Mouse (Mus musculus): ENCODE results near the gene Klf3. TPM values are rescaled to one million over a fixed set of nuclear protein-coding genes. Genes with fewer than 3 reads are reported as not detected.

The Klf3 gene
- total and polyA plus RNA-seq, 3 experiments, result 34.3 to 46.6 (median 41.4) TPM

GRCm38 (mm10) chr5:64839016-64839599 lies 35.9 kb downstream of the Klf3 start:
- Histone ChIP-seq H3K4me1 (ENCODE audit: control insufficient read depth, insufficient read depth, low read length) (peaks cover 4% of the 10 kb centered on the region), H3K27ac (no peak overlapping the region), H3K79me2 (replicated peaks; ENCODE audit: control insufficient read depth, insufficient read depth, low read length) (no peaks in the 10 kb centered on the region), H3K4me3 (no peak overlapping the region), H3K9ac (ENCODE audit: low read depth, low read length) (no peak overlapping the region), H3K36me3 (ENCODE audit: control insufficient read depth, insufficient read depth, low read length) (peaks cover 2% of the 10 kb centered on the region; the same call in 1 of the 2 replicates), H3K27me3 (ENCODE audit: control insufficient read depth, insufficient read depth, low read length) (no peaks in the 10 kb centered on the region)
- no peak for DNase-seq
- TF ChIP-seq EP300 (IDR thresholded peaks at IDR 0.05; ENCODE audit: insufficient read depth, low read depth, low read length), result no peak
- TF ChIP-seq POLR2A (IDR thresholded peaks at IDR 0.05; ENCODE audit: insufficient read depth, low read depth, low read length), result no peak
- TF ChIP-seq CTCF (IDR thresholded peaks at IDR 0.05), result no peak
- intact Hi-C loops (cut with DNase I), result no loop called here
- 39% methylated on average over 6 of the region's 6 CpGs for WGBS

- Histone ChIP-seq H3K4me1 (ENCODE audit: control insufficient read depth, insufficient read depth, low read length) (peaks cover 4% of the 10 kb centered on the region), H3K27me3 (ENCODE audit: control insufficient read depth, insufficient read depth, low read length) (no peaks in the 10 kb centered on the region), H3K9ac (ENCODE audit: low read depth, low read length) (peak overlapping the region; percentile 24), H3K36me3 (ENCODE audit: control insufficient read depth, insufficient read depth, low read length) (peaks cover 2% of the 10 kb centered on the region; the same call in 1 of the 2 replicates), H3K27ac (no peak overlapping the region), H3K4me3 (no peak overlapping the region), H3K79me2 (replicated peaks; ENCODE audit: control insufficient read depth, insufficient read depth, low read length) (no peaks in the 10 kb centered on the region)
- TF ChIP-seq EP300 (IDR thresholded peaks at IDR 0.05; ENCODE audit: insufficient read depth, low read depth, low read length), result no peak
- no peak for TF ChIP-seq CTCF (IDR thresholded peaks at IDR 0.05)
- no peak for TF ChIP-seq POLR2A (IDR thresholded peaks at IDR 0.05; ENCODE audit: insufficient read depth, low read depth, low read length)
- intact Hi-C loops (cut with DNase I), result no loop called here
- WGBS, result 21% methylated on average over 1 of the region's 1 CpGs
- peak; percentile 33 to 49 for DNase-seq
Observed at GRCm38 (mm10) chr5:64840087-64840486, 36.9 kb downstream of the Klf3 start.

- H3K36me3 ChIP-seq (ENCODE audit: control insufficient read depth, insufficient read depth, low read length), result peaks cover 2% of the 10 kb centered on the region; the same call in 1 of the 2 replicates
- H3K9ac ChIP-seq (ENCODE audit: low read depth, low read length), result no peak overlapping the region
- TF ChIP-seq POLR2A (IDR thresholded peaks at IDR 0.05; ENCODE audit: insufficient read depth, low read depth, low read length), result no peak
- TF ChIP-seq EP300 (IDR thresholded peaks at IDR 0.05; ENCODE audit: insufficient read depth, low read depth, low read length), result no peak
- TF ChIP-seq CTCF (IDR thresholded peaks at IDR 0.05), result no peak
- no peak overlapping the region for H3K4me3 ChIP-seq
- intact Hi-C loops (cut with DNase I), result loop anchor here (5.0 kb wide), 1 partner anchor 937 kb away; no protein-coding TSS in a partner anchor
- no peaks in the 10 kb centered on the region for H3K79me2 ChIP-seq (replicated peaks; ENCODE audit: control insufficient read depth, insufficient read depth, low read length)
- 70% methylated on average over 3 of the region's 3 CpGs for WGBS
- H3K27me3 ChIP-seq (ENCODE audit: control insufficient read depth, insufficient read depth, low read length), result no peaks in the 10 kb centered on the region
- no peak for DNase-seq
- H3K27ac ChIP-seq, result no peak overlapping the region
- peaks cover 4% of the 10 kb centered on the region for H3K4me1 ChIP-seq (ENCODE audit: control insufficient read depth, insufficient read depth, low read length)
Observed at GRCm38 (mm10) chr5:64844622-64845021, 41.4 kb downstream of the Klf3 start.

- intact Hi-C loops (cut with DNase I), result loop anchor here (5.0 kb wide), 1 partner anchor 940 kb away; no protein-coding TSS in a partner anchor
- no peaks in the 10 kb centered on the region for H3K79me2 ChIP-seq (replicated peaks; ENCODE audit: control insufficient read depth, insufficient read depth, low read length)
- no peak for DNase-seq
Observed at GRCm38 (mm10) chr5:64847305-64847704, 44.1 kb downstream of the Klf3 start.

GRCm38 (mm10) chr5:64849892-64850291 lies 46.7 kb downstream of the Klf3 start:
- no peaks in the 10 kb centered on the region for H3K27me3 ChIP-seq (ENCODE audit: control insufficient read depth, insufficient read depth, low read length)
- H3K36me3 ChIP-seq (ENCODE audit: control insufficient read depth, insufficient read depth, low read length), result peaks cover 2% of the 10 kb centered on the region; the same call in 1 of the 2 replicates
- no peak overlapping the region for H3K27ac ChIP-seq
- intact Hi-C loops (cut with DNase I), result loop anchor here (5.0 kb wide), 1 partner anchor 943 kb away; no protein-coding TSS in a partner anchor
- WGBS, result 81% methylated on average over 7 of the region's 7 CpGs
- DNase-seq, result no peak
- peaks cover 2% of the 10 kb centered on the region; the same call in 1 of the 2 replicates for H3K4me1 ChIP-seq (ENCODE audit: control insufficient read depth, insufficient read depth, low read length)
- no peak overlapping the region for H3K4me3 ChIP-seq
- H3K9ac ChIP-seq (ENCODE audit: low read depth, low read length), result no peak overlapping the region
- TF ChIP-seq EP300 (IDR thresholded peaks at IDR 0.05; ENCODE audit: insufficient read depth, low read depth, low read length) (no peak), POLR2A (IDR thresholded peaks at IDR 0.05; ENCODE audit: insufficient read depth, low read depth, low read length) (no peak), CTCF (IDR thresholded peaks at IDR 0.05) (no peak)
- no peaks in the 10 kb centered on the region for H3K79me2 ChIP-seq (replicated peaks; ENCODE audit: control insufficient read depth, insufficient read depth, low read length)

More at GRCm38 (mm10) chr5:64847305-64847704, 44.1 kb downstream of the Klf3 start:
- 58% methylated on average over 2 of the region's 2 CpGs for WGBS
- no peak overlapping the region for H3K9ac ChIP-seq (ENCODE audit: low read depth, low read length)
- H3K36me3 ChIP-seq (ENCODE audit: control insufficient read depth, insufficient read depth, low read length), result no peaks in the 10 kb centered on the region
- TF ChIP-seq EP300 (IDR thresholded peaks at IDR 0.05; ENCODE audit: insufficient read depth, low read depth, low read length), result no peak
- TF ChIP-seq CTCF (IDR thresholded peaks at IDR 0.05), result no peak
- no peak for TF ChIP-seq POLR2A (IDR thresholded peaks at IDR 0.05; ENCODE audit: insufficient read depth, low read depth, low read length)
- H3K4me1 ChIP-seq (ENCODE audit: control insufficient read depth, insufficient read depth, low read length), result no peaks in the 10 kb centered on the region
- no peak overlapping the region for H3K4me3 ChIP-seq
- no peak overlapping the region for H3K27ac ChIP-seq
- no peaks in the 10 kb centered on the region for H3K27me3 ChIP-seq (ENCODE audit: control insufficient read depth, insufficient read depth, low read length)
